Mouse (Mus musculus) heart, postnatal 0 days (tissue): ENCODE measurements around the gene Myo16.

Experiments
- CTCF ChIP-seq: IDR thresholded peaks from 2 replicates; pipeline ENCODE4 v1.5.1; 2016; ENCODE audit warnings: antibody characterized with exemption, control low read depth, low read depth
- EP300 ChIP-seq: IDR thresholded peaks from 2 replicates; pipeline ENCODE4 v1.6.1; 2016; ENCODE audit warnings: antibody characterized with exemption, low read depth

DNA sequence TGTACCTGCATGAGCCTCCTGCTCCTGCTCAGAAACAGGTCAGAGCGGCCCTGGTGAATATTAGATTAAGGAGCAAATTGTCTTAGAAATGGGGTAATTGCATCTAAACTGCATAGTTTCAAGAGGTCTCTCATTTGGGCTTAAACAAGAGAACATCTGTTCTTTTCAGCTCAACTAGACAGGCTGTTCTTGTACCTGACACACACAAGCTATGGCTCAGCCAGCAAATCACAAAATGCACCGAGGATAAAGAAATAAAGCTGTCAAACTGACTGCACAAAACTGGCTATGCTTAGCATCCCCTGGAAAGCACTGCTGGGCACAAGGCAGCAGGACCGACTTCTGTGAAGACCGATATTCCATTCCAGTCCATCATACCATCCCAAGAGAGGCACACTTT, 372.0 kb downstream of the Myo16 start:
- TF ChIP-seq CTCF (no peak), EP300 (no peak)
